Mouse (Mus musculus): Measurements from ENCODE around the gene Espl1. TPM values are rescaled to one million over a fixed set of nuclear protein-coding genes. Genes with fewer than 3 reads are reported as not detected.

Espl1 gene
- polyA plus RNA-seq, 2 experiments: 27.2 to 40.0 TPM

DNA sequence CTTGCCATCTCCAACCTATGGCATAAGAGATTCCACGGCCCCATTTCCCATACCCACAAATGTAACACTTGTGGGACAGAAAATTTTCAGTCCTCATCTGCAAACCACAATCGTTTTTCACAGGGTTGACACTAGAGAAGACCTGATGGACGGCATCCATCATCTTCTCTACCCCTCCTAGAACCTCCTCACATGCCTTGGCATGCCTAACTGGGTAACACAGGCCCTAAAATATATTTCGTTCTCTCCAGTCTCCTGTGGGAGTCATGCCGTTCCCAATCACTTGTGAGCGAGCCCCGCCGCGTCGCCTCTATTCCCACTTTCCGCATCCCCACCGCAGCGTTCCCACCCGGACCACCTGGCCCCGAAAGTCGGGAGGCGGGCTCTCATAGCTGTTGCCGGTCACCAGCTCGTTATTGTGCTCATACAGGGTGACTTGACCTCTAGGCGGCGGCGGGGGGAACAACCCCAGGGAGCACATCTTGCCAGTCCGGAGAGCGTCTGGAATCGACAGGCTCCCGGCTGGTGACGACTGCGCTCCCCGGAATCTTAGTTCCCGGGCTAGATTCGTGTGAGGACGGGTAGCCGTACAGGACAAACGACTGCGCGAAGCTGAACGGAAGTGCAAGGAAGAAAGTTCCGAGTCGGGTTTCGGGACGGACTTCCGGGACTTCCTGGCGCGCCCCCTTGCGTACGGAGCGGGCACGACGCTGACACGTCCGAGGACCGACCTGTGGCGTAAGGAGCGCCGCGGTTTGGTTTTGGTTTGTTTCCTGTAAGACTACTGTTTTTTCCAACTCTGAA lies 54.3 kb downstream of the Espl1 start, which contains the start of gene Aaas:
TSS of gene Aaas (minus strand) at position 634 of the 804 bp plus-strand sequence.
- no peaks in the 10 kb centered on the region for H3K27me3 ChIP-seq (ENCODE audit: control insufficient read depth, insufficient read depth, low read length)
- no peaks in the 10 kb centered on the region for H3K9me3 ChIP-seq (ENCODE audit: control insufficient read depth, low read length)
- H3K4me1 ChIP-seq (ENCODE audit: control insufficient read depth, insufficient read depth, low read length): 0 out of 2 replicates have a peak, but pooled peaks cover 5% of the 10 kb centered on the region
- TF ChIP-seq POLR2A (IDR thresholded peaks at IDR 0.05; ENCODE audit: borderline replicate concordance, extremely low read depth, insufficient read depth, insufficient read length): peak; percentile 73; the same call in 1 of the 2 replicates
- peak within 1 kb of the TSS; percentile 53 for H3K27ac ChIP-seq (replicated peaks; ENCODE audit: low read depth, low read length)
- peak within 1 kb of the TSS; percentile 57 for H3K9ac ChIP-seq (ENCODE audit: low read depth, low read length, severe bottlenecking)
- ATAC-seq (ENCODE audit: low FRiP score, low read depth): peak; percentile 88
- H3K4me2 ChIP-seq (replicated peaks; ENCODE audit: low read depth, low read length, severe bottlenecking): peak within 1 kb of the TSS; percentile 70
- H3K36me3 ChIP-seq (ENCODE audit: control insufficient read depth, insufficient read depth, low read length): peaks cover 17% of the 10 kb centered on the region
- H3K4me3 ChIP-seq (replicated peaks; ENCODE audit: low read length): peak within 1 kb of the TSS; percentile 56
- peak; percentile 94 for DNase-seq (ENCODE audit: low spot score)
- under 1% methylated on average over 56 of the region's 56 CpGs for WGBS

DNA sequence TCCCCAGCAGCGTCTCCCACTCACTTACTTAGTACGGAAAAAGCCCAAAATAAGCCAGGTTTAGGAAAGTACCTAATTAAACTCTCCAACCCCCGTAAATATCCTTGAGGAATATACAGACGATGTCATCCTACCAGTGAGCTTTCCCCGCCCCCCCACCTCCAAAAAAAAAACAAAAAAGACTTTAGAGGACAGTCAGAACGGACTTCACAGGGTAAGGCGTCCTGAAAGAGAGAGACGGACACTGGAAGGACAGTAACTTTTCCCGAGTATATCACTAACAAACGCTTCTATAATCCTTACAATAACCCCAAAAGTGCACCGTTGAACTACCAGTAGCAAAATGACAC lies 54.9 kb downstream of the Espl1 start:
- Histone ChIP-seq H3K9me3 (ENCODE audit: control insufficient read depth, low read length) (no peaks in the 10 kb centered on the region), H3K27me3 (ENCODE audit: control insufficient read depth, insufficient read depth, low read length) (no peaks in the 10 kb centered on the region), H3K4me1 (ENCODE audit: control insufficient read depth, insufficient read depth, low read length) (peaks cover 9% of the 10 kb centered on the region; the same call in 1 of the 2 replicates), H3K9ac (ENCODE audit: low read depth, low read length, severe bottlenecking) (peak overlapping the region; percentile 57), H3K4me3 (replicated peaks; ENCODE audit: low read length) (peak overlapping the region; percentile 56), H3K27ac (replicated peaks; ENCODE audit: low read depth, low read length) (peak overlapping the region; percentile 53), H3K4me2 (replicated peaks; ENCODE audit: low read depth, low read length, severe bottlenecking) (peak overlapping the region; percentile 70), H3K36me3 (ENCODE audit: control insufficient read depth, insufficient read depth, low read length) (peaks cover 12% of the 10 kb centered on the region; the same call in 1 of the 2 replicates)
- no peak for TF ChIP-seq POLR2A (IDR thresholded peaks at IDR 0.05; ENCODE audit: borderline replicate concordance, extremely low read depth, insufficient read depth, insufficient read length)
- ATAC-seq (ENCODE audit: low FRiP score, low read depth): peak; percentile 27; the same call in 1 of the 2 replicates
- DNase-seq (ENCODE audit: low spot score): no peak
- 9% methylated on average over 11 of the region's 11 CpGs for WGBS

DNA sequence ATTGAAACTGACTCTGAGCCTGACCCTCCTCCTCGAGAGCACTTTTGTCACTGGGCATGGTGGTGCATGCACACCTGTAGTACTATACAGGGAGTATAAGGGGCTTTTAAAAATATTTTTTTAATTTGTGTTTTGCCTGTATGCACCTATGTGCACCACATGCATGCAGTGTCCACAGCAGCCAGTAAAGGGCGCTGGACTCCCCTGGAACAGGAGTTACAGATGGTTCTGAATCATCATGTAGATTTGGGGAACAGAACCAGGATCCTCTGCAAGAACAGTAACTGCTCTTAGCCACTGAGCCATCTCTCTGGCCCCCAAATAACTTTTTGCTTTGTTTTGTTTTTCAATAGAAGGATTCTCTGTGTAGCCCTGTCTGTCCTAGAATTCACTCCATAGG lies 56.1 kb downstream of the Espl1 start:
- Histone ChIP-seq H3K9ac (ENCODE audit: low read depth, low read length, severe bottlenecking) (no peak overlapping the region), H3K4me3 (replicated peaks; ENCODE audit: low read length) (no peak overlapping the region), H3K27ac (replicated peaks; ENCODE audit: low read depth, low read length) (no peak overlapping the region), H3K27me3 (ENCODE audit: control insufficient read depth, insufficient read depth, low read length) (no peaks in the 10 kb centered on the region), H3K4me2 (replicated peaks; ENCODE audit: low read depth, low read length, severe bottlenecking) (no peak overlapping the region), H3K36me3 (ENCODE audit: control insufficient read depth, insufficient read depth, low read length) (0 out of 2 replicates have a peak, but pooled peaks cover 4% of the 10 kb centered on the region), H3K4me1 (ENCODE audit: control insufficient read depth, insufficient read depth, low read length) (peaks cover 20% of the 10 kb centered on the region), H3K9me3 (ENCODE audit: control insufficient read depth, low read length) (no peaks in the 10 kb centered on the region)
- 42% methylated on average over 2 of the region's 2 CpGs for WGBS
- no peak for DNase-seq (ENCODE audit: low spot score)
- no peak for TF ChIP-seq POLR2A (IDR thresholded peaks at IDR 0.05; ENCODE audit: borderline replicate concordance, extremely low read depth, insufficient read depth, insufficient read length)
- no peak for ATAC-seq (ENCODE audit: low FRiP score, low read depth)

DNA sequence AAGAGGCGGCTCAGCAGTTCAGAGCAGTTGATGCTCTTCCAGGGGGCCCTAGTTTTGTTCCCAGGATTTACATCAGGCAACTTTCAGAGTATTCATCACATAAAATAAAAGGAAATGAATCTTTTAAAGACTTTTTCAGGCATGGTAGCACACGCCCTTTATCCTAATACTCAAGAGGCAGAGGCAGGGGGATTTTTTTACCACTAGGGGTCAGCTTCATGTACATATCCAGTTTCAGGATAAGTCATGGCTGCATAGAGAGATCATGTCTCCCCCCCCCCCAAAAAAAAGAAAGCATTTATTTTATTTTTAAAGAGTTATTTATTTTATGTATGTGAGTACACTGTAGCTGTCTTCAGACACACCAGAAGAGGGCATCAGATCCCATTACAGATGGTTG lies 57.9 kb downstream of the Espl1 start:
- ATAC-seq (ENCODE audit: low FRiP score, low read depth) (no peak), DNase-seq (ENCODE audit: low spot score) (no peak)
- Histone ChIP-seq H3K27me3 (ENCODE audit: control insufficient read depth, insufficient read depth, low read length) (no peaks in the 10 kb centered on the region), H3K27ac (replicated peaks; ENCODE audit: low read depth, low read length) (no peak overlapping the region), H3K9ac (ENCODE audit: low read depth, low read length, severe bottlenecking) (no peak overlapping the region), H3K36me3 (ENCODE audit: control insufficient read depth, insufficient read depth, low read length) (no peaks in the 10 kb centered on the region), H3K9me3 (ENCODE audit: control insufficient read depth, low read length) (no peaks in the 10 kb centered on the region), H3K4me3 (replicated peaks; ENCODE audit: low read length) (no peak overlapping the region), H3K4me2 (replicated peaks; ENCODE audit: low read depth, low read length, severe bottlenecking) (no peak overlapping the region), H3K4me1 (ENCODE audit: control insufficient read depth, insufficient read depth, low read length) (peaks cover 34% of the 10 kb centered on the region)
- 78% methylated on average over 2 of the region's 2 CpGs for WGBS
- TF ChIP-seq POLR2A (IDR thresholded peaks at IDR 0.05; ENCODE audit: borderline replicate concordance, extremely low read depth, insufficient read depth, insufficient read length): no peak

DNA sequence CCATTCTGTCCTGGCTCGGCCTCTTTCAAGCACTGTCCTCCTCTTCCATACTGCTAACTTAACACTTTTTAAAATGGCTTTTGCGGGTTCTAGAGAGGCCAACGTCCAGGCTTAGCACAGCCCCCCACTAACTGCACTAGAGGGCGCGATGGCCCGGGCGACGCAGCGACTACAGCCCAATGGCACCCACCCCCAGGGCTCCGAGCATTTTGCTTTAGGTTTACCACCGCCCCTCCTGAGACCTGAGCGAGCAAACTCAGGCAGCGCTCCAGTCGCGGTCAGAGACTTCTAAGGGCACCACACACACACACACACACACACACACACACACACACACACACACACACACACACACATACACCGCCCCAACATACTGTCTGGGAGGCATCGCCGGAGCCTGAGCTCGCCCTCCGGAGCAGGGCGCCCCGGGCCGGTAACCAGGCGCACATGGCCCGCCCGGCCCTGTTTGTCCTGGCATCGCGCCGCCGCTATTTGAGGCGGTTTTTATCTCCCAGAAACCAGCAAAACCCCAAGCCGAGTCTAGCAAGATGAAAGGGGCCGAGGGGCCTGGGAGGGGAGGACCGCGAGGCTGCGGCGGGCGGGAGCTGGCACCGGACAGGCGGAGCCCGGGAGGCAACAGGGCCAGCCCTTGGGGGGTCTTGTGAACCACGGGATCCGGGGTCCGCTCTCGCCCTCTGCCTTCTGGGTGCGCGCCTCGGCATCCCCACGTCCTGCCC lies 59.2 kb downstream of the Espl1 start:
- WGBS: under 1% methylated on average over 47 of the region's 49 CpGs

More for the DNA sequence above, 59.2 kb downstream of the Espl1 start:
- H3K4me1 ChIP-seq (ENCODE audit: control insufficient read depth, insufficient read depth, low read length): peaks cover 29% of the 10 kb centered on the region
- no peaks in the 10 kb centered on the region for H3K9me3 ChIP-seq (ENCODE audit: control insufficient read depth, low read length)
- DNase-seq (ENCODE audit: low spot score) (peak; percentile 63), ATAC-seq (ENCODE audit: low FRiP score, low read depth) (peak; percentile 50)
- peak overlapping the region; percentile 90 for H3K27ac ChIP-seq (replicated peaks; ENCODE audit: low read depth, low read length)
- peak overlapping the region; percentile 81 for H3K9ac ChIP-seq (ENCODE audit: low read depth, low read length, severe bottlenecking)
- peak overlapping the region; percentile 97 for H3K4me2 ChIP-seq (replicated peaks; ENCODE audit: low read depth, low read length, severe bottlenecking)
- H3K27me3 ChIP-seq (ENCODE audit: control insufficient read depth, insufficient read depth, low read length): no peaks in the 10 kb centered on the region
- H3K4me3 ChIP-seq (replicated peaks; ENCODE audit: low read length): peak overlapping the region; percentile 52
- no peak for TF ChIP-seq POLR2A (IDR thresholded peaks at IDR 0.05; ENCODE audit: borderline replicate concordance, extremely low read depth, insufficient read depth, insufficient read length)
- H3K36me3 ChIP-seq (ENCODE audit: control insufficient read depth, insufficient read depth, low read length): no peaks in the 10 kb centered on the region

All from limb, embryonic 14.5 days (tissue).